Mouse (Mus musculus): Measurements from ENCODE around the gene Ghrl.
A peak's percentile ranks its signal among the peaks of the same experiment; 100 is the strongest.
"Not testable (repeated sequence)": the region's sequence is repeated elsewhere in the genome, so short reads cannot be mapped to it uniquely, and the experiment has no call there.

Ghrl gene

DNA sequence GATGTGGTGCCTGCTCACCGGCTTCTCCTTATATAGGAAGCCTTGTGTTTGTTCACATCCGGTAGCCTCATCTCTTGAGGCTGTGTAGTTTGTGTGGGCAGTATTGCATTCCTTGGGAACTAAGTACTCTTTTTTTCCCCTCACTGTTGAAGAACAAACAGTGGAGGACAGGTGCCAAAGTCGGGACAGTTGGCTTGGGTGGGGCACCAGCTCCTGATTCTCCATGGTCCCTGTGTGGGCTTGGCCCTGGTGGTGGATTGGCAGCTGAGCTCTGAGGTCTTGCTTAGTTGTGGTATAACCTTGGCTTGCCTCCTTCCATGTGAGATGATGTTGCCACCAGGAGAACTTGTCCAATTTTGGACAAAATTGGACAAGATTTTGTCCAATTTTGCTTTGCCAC, at the start of gene Ghrl:
Gene Ghrl (minus strand): TSS at position 3 of the 400 bp plus-strand sequence.
- no peak for DNase-seq (ENCODE audit: low read depth, low spot score)

DNA sequence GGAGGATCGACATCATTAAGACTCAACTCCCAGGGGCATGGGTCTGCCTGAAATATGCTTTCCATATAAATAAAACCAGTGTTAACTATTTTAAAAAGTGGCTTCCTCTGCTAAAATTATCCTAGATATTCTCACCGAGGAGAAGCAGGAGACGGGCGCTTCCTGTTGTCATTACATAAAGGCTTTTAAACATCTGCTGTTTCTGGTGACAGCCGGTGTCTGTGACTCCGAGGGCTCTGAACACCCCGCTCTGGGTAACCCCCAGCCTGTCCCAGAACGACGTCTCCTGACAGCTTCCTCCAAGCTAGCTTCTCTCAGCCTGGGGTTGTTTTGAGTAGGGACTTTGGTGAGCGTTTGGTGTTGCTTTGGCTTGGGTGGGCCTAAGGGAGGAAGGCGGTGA, 49.1 kb upstream of the Ghrl start:
- no peak for DNase-seq (ENCODE audit: low read depth, low spot score)

DNA sequence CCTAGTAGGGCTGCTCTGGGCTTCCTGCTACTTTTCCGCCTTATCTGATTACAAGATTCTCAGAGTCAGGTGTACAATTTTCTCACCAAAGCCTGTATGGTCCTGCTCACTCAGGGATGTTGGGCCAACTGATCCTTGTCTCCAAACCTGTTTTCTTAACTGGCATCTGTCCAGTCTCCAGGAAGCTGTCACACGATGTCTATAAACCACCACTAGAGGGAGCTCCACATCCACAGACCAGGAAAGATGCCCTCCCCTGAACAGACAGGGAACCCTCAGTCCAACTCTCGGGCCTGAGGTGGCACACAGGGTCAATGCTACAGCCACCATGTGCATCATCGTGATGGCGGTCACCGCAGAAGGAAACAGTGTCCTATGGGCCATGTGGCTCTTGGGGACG, 42.0 kb upstream of the Ghrl start:
- peak; percentile 80 for DNase-seq (ENCODE audit: low read depth, low spot score)

DNA sequence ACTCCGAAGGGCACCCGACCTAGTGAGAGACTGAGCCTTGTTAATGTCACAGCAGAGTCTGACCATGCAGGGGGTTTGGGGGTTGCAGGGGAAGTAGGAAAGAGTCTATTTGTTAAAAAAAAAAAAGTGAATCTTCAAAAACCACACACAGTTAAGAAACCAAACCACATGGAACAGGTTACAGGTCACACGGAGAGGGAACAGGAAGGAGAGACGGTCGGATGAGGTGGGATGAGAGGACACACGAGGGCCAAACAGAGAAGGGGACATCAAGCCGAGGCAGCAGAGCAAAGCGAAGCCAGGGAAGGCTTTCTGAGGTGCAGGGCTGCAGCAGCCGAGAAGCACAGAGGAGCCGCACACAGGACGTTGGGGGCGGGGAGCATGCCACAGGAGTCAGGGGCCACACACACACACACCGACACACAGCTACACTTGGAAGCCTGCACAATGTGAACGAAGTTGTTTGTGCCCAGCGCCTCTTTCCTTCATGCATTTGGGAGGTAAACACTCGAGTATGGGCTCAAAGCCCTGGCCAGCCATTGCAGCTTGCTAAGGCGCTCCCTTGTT, 29.5 kb upstream of the Ghrl start:
- no peak for DNase-seq (ENCODE audit: low read depth, low spot score)

DNA sequence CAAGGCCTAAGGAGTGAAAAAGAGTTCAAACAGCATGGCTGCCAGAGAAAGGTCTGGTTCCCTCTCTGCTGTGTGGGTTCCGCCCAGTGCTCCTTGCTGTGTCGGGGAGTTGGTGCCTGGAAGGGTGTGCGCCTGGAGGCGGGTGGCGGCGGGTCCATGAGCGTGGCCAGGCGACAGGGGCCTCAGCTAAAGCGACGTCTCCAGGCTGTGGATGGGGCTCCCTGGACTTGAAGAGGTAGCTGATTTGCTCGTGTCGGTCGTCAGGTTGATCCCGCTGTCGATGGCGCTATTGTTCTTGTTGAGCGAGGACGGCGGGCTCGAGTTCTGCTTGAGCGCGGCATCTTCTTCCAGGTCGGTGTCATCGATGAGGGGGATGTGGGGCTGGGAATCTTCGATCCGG, 28.7 kb upstream of the Ghrl start:
- no peak for DNase-seq (ENCODE audit: low read depth, low spot score)

- DNase-seq (ENCODE audit: low read depth, low spot score) = no peak
Measured at GRCm38 (mm10) chr6:113747284-113747683, 27.6 kb upstream of the Ghrl start.

GRCm38 (mm10) chr6:113745117-113745516, 25.4 kb upstream of the Ghrl start:
- no peak for DNase-seq (ENCODE audit: low read depth, low spot score)

GRCm38 (mm10) chr6:113743111-113743510, 23.4 kb upstream of the Ghrl start:
- DNase-seq (ENCODE audit: low read depth, low spot score) = no peak

GRCm38 (mm10) chr6:113742321-113742720, 22.6 kb upstream of the Ghrl start:
- no peak for DNase-seq (ENCODE audit: low read depth, low spot score)

DNA sequence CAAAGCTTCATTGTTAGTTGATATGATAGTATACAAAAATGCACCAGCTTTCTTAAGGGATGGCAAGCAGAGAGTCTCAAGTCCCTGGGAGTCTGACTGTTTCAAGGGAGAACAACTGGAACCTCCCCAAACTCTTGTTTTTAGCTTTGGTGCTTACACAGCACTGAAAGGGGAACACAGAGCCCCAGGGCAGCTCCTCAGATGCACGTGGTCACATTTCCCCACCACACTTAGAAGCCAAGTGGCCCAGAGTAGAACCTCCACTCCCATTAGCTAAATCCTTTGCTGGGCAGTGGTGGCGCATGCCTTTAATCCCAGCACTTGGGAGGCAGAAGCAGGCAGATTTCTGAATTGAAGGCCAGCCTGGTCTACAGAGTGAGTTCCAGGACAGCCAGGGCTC, 21.7 kb upstream of the Ghrl start:
- no peak for DNase-seq (ENCODE audit: low read depth, low spot score)

GRCm38 (mm10) chr6:113740236-113741217, 20.8 kb upstream of the Ghrl start, which contains the start of gene Sec13:
TSS of gene Sec13 (minus strand) at chr6:113740743.
- peak; percentile 93 for DNase-seq (ENCODE audit: low read depth, low spot score)

DNA sequence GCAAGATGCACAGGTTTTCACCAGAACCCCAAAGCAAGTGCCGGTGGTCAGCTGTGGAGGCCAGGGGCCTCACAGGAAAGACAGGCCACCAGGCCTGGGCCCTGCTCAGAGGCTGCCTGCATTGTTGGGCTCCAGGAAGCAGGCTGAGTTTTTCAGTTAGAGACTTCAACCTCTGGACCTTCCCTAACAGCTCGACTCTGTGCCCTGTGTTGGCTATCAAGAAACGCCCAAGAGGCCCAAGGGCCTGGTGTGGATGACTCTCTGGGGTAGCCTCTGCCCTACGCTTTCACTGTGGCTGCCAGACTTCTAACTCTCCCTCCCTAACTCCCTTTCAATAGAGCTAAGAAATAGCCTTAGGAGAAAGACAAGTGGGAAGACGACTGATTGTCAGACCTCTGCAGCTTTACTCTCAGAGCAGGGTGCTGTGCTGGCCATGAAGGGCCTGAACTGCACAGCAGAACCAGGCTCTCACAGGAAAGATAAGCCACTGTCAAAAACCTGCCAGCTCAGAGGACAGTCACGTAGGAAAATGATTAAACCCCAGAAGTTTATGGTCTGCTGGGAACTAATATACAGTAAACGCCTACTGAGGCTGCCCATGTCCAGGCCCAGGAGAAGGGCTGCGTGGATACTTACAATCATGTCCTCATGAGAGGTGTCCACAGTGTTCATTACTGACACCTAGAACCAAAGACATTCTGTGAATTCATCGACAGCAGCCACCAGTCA, 17.8 kb upstream of the Ghrl start:
- DNase-seq (ENCODE audit: low read depth, low spot score) = no peak

DNA sequence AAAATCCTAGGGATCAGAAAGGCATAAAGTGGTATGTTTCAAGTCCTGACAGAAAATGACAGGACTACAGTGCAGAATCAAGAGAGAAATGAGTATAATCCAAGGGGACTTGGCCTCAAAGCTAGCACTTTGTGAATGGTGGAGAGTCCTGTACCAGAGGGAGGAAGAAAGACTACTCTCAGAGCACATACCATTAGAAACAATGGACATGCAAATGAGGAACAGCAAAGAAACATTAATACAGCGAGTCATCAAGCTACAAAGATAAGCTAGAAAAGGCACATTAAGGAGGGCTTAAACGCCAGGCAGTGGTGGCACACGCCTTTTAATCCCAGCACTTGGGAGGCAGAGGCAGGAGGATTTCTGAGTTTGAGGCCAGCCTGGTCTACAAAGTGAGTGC, 11.6 kb upstream of the Ghrl start:
- DNase-seq (ENCODE audit: low read depth, low spot score) = no peak

DNA sequence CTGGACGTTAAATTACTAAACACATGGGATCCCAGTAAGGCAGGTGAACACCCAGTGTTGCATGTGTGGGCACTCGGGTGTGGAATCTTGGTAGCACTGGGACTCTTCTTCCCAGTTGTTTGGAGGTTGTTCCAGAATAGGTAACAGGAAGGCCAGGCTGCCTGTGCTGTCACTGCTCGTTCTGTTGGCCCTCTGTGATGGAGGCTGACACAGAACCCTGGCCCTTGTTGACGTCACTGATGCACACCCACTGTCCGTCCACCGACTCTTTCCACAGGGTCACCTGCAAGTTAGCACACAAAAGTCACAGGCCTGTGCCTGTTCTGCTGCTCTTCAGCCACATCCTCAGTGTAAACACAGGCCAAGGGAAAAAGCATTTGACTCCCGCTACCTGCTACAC, 8.5 kb upstream of the Ghrl start:
- DNase-seq (ENCODE audit: low read depth, low spot score) = no peak

- DNase-seq (ENCODE audit: low read depth, low spot score) = no peak
Measured at GRCm38 (mm10) chr6:113721061-113721460, 1.4 kb upstream of the Ghrl start.

- DNase-seq (ENCODE audit: low read depth, low spot score) = no peak
Measured at GRCm38 (mm10) chr6:113717541-113717940, 2.1 kb downstream of the Ghrl start.

GRCm38 (mm10) chr6:113714797-113715196, 4.9 kb downstream of the Ghrl start:
- DNase-seq (ENCODE audit: low read depth, low spot score) = no peak

- DNase-seq (ENCODE audit: low read depth, low spot score) = no peak
Measured at GRCm38 (mm10) chr6:113714276-113714675, 5.4 kb downstream of the Ghrl start.

GRCm38 (mm10) chr6:113713389-113713788, 6.3 kb downstream of the Ghrl start:
- DNase-seq (ENCODE audit: low read depth, low spot score) = not testable (repeated sequence)

DNA sequence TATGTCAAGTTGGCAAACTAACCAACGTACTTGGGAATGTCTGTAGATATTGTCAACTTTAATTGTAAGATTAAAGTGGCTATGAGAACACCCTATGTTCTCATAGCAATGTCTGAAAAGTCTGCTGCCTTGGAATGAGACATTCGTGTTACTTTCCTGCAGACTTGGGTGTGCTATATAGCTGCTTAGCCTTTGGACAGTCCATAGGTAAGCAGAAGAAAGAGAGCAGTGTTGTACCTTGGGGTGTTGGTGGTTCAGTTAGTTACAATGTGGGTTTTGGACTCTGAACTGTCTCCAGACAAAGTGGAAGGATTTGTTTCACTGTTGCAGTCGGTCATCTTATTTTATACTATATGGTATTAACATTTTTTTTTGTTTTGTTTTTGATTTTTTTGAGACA, 7.0 kb downstream of the Ghrl start:
- DNase-seq (ENCODE audit: low read depth, low spot score) = no peak

GRCm38 (mm10) chr6:113697222-113698205, 22.2 kb downstream of the Ghrl start:
- peak; percentile 17 for DNase-seq (ENCODE audit: low read depth, low spot score)

Measured in mesoderm, embryonic 11.5 days (tissue).